Comparison of ENCODE assay signal across 18 mouse cellular contexts in the genomic region with DNA sequence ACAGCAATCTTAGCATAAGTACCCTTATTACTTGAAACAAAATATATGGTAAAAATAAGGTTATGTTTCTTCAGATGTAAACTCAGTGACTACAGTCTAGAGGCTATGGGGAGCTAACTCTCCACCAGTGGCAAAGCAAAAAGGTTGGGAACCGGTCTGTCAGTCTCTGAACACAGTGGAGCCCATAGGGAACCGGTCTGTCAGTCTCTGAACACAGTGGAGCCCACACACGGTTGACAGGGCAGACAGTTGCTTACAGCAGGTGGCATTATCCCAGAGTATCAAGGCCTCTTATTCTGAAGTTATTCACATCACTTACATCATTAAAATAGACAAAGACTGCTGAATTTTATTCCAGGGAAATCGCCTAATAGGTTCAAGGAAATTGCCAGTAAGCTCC.
A peak's percentile ranks its signal among the peaks of the same experiment; 100 is the strongest.
DNase-seq lines count a peak whose midpoint lies in the region; ATAC-seq and TF ChIP-seq lines count a peak whose summit lies in the region.
"Had no signal": no experiment of that assay in that cellular context is flagged by ENCODE, and none has a peak within 500 bp of the region (broad histone marks: within the 10 kb centered on the region; RNA-seq: fewer than 3 reads in every experiment).

No protein-coding gene starts in this region.

- peak; percentile 70 for ATAC-seq in forebrain, embryonic 15.5 days (replicated peaks)
- ATAC-seq in forebrain, postnatal 0 days: no peak
- ATAC-seq: intestine, embryonic 16.5 days had no signal

- DNase-seq in forebrain, postnatal 0 days: no peak
- peak; percentile 41 for DNase-seq in heart, adult 11 months
- no peak for DNase-seq in heart, postnatal 10 days
- peak; percentile 11 for DNase-seq in retina, postnatal 1 day
- no peak for DNase-seq in retina, embryonic 14.5 days (ENCODE audit: low spot score)
- no peak for DNase-seq in kidney, adult 2 months
- DNase-seq: adrenal gland, adult 2 months; adrenal gland, postnatal 25 days; cerebellum, postnatal 25 days; gastrocnemius, postnatal 36 days; heart, adult 18-20 months; heart, postnatal 14 days; kidney, adult 9 months had no signal

- TF ChIP-seq CTCF in forebrain, postnatal 0 days (IDR thresholded peaks at IDR 0.05; ENCODE audit: low read depth): no peak
- TF ChIP-seq CTCF in kidney, adult 2 months (conservative IDR thresholded peaks at IDR 0.05; ENCODE audit: insufficient read depth, insufficient read length, low read depth, low read length): no peak

- no peaks in the 10 kb centered on the region for H3K27me3 ChIP-seq in forebrain, embryonic 15.5 days
- H3K27me3 ChIP-seq in forebrain, postnatal 0 days (ENCODE audit: insufficient read depth, low read length): no peaks in the 10 kb centered on the region
- no peaks in the 10 kb centered on the region for H3K27me3 ChIP-seq in kidney, adult 2 months (replicated peaks; ENCODE audit: control insufficient read depth, insufficient read depth, low read length)
- H3K27me3 ChIP-seq: embryonic facial prominence, embryonic 12.5 days had no signal

- 0 out of 2 replicates have a peak overlapping the region, but pooled peaks have one; percentile 12 for H3K27ac ChIP-seq in forebrain, embryonic 15.5 days (replicated peaks)
- H3K27ac ChIP-seq in forebrain, postnatal 0 days (ENCODE audit: low read depth, low read length): no peak overlapping the region
- H3K27ac ChIP-seq in kidney, adult 2 months (ENCODE audit: insufficient read depth, low read depth, low read length): no peak overlapping the region
- H3K27ac ChIP-seq: embryonic facial prominence, embryonic 12.5 days; heart, embryonic 10.5 days; hindbrain, embryonic 14.5 days had no signal

- no peaks in the 10 kb centered on the region for H3K9me3 ChIP-seq in forebrain, embryonic 15.5 days
- H3K9me3 ChIP-seq in forebrain, postnatal 0 days (ENCODE audit: low read length): no peaks in the 10 kb centered on the region
- H3K9me3 ChIP-seq: embryonic facial prominence, embryonic 12.5 days; heart, embryonic 10.5 days had no signal

- TF ChIP-seq POLR2A in kidney, adult 2 months (IDR thresholded peaks at IDR 0.05; ENCODE audit: low read depth, low read length): no peak

- peaks cover 38% of the 10 kb centered on the region for H3K36me3 ChIP-seq in forebrain, embryonic 15.5 days
- H3K36me3 ChIP-seq in forebrain, postnatal 0 days (ENCODE audit: insufficient read depth): peaks cover 22% of the 10 kb centered on the region
- no peaks in the 10 kb centered on the region for H3K36me3 ChIP-seq in kidney, adult 2 months (ENCODE audit: control insufficient read depth, insufficient read depth, low read length)

- WGBS in forebrain, embryonic 15.5 days: 33% methylated on average over 4 of the region's 4 CpGs
- 30% methylated on average over 4 of the region's 4 CpGs for WGBS in forebrain, postnatal 0 days
- WGBS in kidney, adult 2 months: 73% methylated on average over 4 of the region's 4 CpGs

- H3K9ac ChIP-seq in forebrain, embryonic 15.5 days (replicated peaks): no peak overlapping the region
- H3K9ac ChIP-seq in forebrain, postnatal 0 days: no peak overlapping the region
- H3K9ac ChIP-seq: embryonic facial prominence, embryonic 12.5 days; hindbrain, embryonic 14.5 days had no signal

- H3K4me1 ChIP-seq in forebrain, embryonic 15.5 days: 0 out of 2 replicates have a peak, but pooled peaks cover 6% of the 10 kb centered on the region
- H3K4me1 ChIP-seq in forebrain, postnatal 0 days (ENCODE audit: insufficient read depth): no peaks in the 10 kb centered on the region
- H3K4me1 ChIP-seq in kidney, adult 2 months (ENCODE audit: control insufficient read depth, insufficient read depth, low read length): no peaks in the 10 kb centered on the region
- H3K4me1 ChIP-seq: embryonic facial prominence, embryonic 12.5 days had no signal

- intact Hi-C loops in heart, postnatal 10 days (cut with DNase I): no loop called here

- no peak overlapping the region for H3K4me2 ChIP-seq in forebrain, embryonic 15.5 days (replicated peaks)
- H3K4me2 ChIP-seq in forebrain, postnatal 0 days (ENCODE audit: low read depth): no peak overlapping the region
- H3K4me2 ChIP-seq: embryonic facial prominence, embryonic 12.5 days; hindbrain, embryonic 14.5 days had no signal

- no peak overlapping the region for H3K4me3 ChIP-seq in forebrain, embryonic 15.5 days
- H3K4me3 ChIP-seq in forebrain, postnatal 0 days (ENCODE audit: low read depth, low read length): no peak overlapping the region
- H3K4me3 ChIP-seq in kidney, adult 2 months (ENCODE audit: insufficient read depth, low read depth, low read length): no peak overlapping the region
- H3K4me3 ChIP-seq: embryonic facial prominence, embryonic 12.5 days; heart, embryonic 10.5 days had no signal

Comparison
In these comparisons a context has a peak if more than half of its experiments do, and no peak if none do; other contexts are left out.
1. DNase-seq: peak in heart, adult 11 months (single experiment) and retina, postnatal 1 day (single experiment); none in forebrain, postnatal 0 days (single experiment), heart, postnatal 10 days (0 of 2), retina, embryonic 14.5 days (single experiment) and kidney, adult 2 months (single experiment).